Mouse (Mus musculus): ENCODE results near the gene Olfr93.
A peak's percentile ranks its signal among the peaks of the same experiment; 100 is the strongest.
"Not testable (repeated sequence)": the region's sequence is repeated elsewhere in the genome, so short reads cannot be mapped to it uniquely, and the experiment has no call there.

The Olfr93 gene

DNA sequence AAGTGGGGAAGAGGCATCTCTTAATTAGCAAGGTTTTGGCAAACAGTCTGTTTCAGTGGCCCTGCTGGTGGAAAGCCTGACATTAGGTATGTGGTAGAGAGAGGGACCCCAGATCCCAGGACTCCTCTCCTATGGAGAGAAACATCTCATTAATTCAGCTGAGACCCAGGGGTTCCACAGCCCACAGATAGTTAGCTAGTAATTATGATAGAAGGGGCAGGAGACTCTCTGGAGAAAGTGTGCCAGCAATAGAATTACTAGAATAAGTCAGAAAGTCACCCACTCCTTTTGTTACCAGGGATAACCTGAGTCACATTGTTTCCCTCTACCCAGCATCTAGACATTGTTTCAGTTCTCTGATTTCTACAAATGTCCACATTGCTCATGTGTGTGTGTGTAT lies at the start of gene Olfr93:
Olfr93 (minus strand) TSS at position 101 of the 400 bp plus-strand sequence.
- DNase-seq (ENCODE audit: low spot score), result no peak

DNA sequence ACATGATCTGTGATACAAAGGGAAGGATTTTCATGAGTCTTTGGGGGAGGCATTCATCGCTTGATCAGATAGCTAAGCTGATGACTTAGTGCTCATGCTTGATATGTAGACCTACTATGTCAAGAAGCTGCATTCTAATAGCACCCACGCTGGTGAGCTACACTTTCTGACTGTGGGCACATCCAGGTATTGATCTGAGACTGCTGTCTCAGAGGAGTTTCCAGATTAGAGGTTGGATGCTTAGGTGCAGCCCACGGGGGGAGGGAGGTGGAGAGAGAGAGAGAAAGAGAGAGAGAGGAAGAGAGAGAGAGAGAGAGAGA lies 42.6 kb upstream of the Olfr93 start:
- no peak for DNase-seq (ENCODE audit: low spot score)

- DNase-seq (ENCODE audit: low spot score), result peak; percentile 86
Observed at GRCm38 (mm10) chr17:37203206-37203916, 42.1 kb upstream of the Olfr93 start.

GRCm38 (mm10) chr17:37200894-37201293 lies 39.6 kb upstream of the Olfr93 start, which contains the start of gene Olfr94:
Gene Olfr94, minus strand, starts transcription at chr17:37200994.
- no peak for DNase-seq (ENCODE audit: low spot score)

- peak; percentile 44 for DNase-seq (ENCODE audit: low spot score)
Observed at GRCm38 (mm10) chr17:37196845-37197724, 35.8 kb upstream of the Olfr93 start.

DNA sequence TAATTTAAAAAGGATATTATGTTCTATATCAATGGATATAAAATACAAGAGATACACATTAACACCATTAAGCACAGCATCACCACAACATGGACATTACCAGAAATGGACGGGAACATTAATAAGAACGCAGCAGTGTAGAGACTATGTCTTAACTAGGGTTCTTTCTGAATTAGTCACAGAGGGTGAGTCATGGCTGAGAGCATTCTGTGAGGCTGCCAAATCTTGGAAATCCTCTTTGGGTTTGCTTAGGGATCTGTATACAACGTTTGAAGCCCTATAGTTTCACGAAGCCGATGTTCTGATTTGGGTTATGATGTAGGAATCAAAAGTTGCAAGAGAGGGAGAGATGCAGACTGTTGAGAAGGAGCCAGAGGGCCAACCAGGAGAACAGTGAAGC lies 33.5 kb upstream of the Olfr93 start:
- no peak for DNase-seq (ENCODE audit: low spot score)

DNA sequence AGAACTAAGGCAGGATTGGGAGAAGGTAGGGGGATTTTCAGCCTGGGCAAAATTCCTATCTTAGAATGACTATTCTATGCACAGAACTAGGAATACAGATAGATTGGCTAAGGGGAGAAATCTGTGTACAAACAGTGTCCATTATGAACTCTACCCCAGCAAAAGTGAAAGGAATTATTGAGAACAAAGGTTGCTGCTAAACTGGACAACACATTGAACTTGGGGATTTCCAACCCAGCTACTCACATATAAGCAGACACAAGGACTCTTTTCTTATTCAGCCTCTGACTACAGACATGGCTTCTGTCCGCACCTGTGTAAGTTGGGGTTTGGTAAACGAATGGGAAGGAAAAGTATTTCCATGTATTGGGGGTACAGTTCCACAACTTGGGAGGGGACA lies 32.4 kb upstream of the Olfr93 start, which contains the start of gene Ubd:
Ubd (plus strand) TSS at position 237 of the 400 bp plus-strand sequence.
- DNase-seq (ENCODE audit: low spot score), result no peak

GRCm38 (mm10) chr17:37193032-37193431 lies 31.7 kb upstream of the Olfr93 start:
- DNase-seq (ENCODE audit: low spot score), result no peak

GRCm38 (mm10) chr17:37190711-37191110 lies 29.4 kb upstream of the Olfr93 start:
- DNase-seq (ENCODE audit: low spot score), result peak; percentile 61

DNA sequence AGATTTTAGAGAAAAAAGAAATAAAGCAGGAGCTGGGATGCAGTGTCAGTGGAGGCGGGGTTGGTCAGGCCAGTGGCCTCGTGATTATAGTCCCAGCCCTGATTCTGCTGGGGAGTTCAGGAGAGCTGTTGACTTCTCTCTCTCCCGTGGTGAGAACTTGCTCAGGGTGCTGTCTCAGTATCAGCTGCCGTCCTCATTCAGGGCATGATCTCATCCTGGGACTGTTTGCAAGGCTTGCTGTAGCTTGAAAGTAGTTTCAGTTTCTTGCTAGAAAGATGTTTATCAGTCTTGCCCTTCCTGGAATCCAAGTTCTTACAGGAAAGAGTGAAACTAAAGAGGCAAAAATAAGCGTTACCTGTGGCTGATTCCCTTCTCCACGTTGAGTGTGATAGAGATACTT lies 24.2 kb upstream of the Olfr93 start:
- DNase-seq (ENCODE audit: low spot score), result no peak

- DNase-seq (ENCODE audit: low spot score), result not testable (repeated sequence)
Observed at GRCm38 (mm10) chr17:37131366-37131765, 29.9 kb downstream of the Olfr93 start.

GRCm38 (mm10) chr17:37119988-37120387 lies 41.3 kb downstream of the Olfr93 start, which contains the start of gene Olfr92:
Gene Olfr92, minus strand, starts transcription at chr17:37120088.
- no peak for DNase-seq (ENCODE audit: low spot score)

DNA sequence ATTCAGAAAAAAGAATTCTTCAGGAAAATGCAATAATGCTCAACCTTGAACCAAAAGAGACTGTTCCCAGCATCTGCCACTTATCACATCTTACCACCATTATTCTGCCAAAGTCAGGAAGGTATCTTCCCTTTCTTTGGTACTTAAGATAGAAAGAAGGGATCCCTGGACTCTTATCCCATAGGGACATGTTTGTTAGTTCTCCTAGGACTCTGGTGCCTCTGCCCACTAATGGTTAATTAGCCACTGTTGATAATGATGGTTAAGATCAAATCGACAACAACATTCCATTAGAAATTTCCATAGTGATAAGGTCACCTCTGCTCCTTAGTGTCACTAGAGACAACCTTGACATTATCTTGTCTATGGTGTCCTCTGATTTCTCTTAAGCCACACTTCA lies 63.1 kb downstream of the Olfr93 start, which contains the start of gene Olfr91:
Olfr91 (minus strand) TSS at position 101 of the 400 bp plus-strand sequence.
- DNase-seq (ENCODE audit: low spot score), result no peak

DNA sequence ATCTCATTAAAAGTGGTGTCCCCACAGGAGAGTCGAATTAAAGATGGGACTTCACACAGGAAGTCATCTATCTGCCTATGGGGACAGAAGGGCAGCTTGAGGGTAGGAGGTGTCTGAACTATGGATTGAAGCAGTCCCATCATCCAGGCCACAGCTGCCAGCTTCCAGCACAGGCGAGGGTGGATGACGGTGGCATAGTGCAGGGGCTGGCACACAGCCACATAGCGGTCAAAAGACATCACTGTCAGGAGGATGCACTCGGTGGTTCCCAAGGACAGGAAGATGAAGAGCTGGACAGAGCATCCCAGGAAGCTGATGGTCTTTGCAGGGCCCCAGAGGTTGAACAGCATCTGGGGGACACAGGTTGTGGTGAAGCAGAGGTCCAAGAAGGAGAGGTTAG lies 68.0 kb downstream of the Olfr93 start:
- no peak for DNase-seq (ENCODE audit: low spot score)

- DNase-seq (ENCODE audit: low spot score), result no peak
Observed at GRCm38 (mm10) chr17:37092198-37092597, 69.1 kb downstream of the Olfr93 start.
